Mouse (Mus musculus): ENCODE results near the gene Cyp27a1. TPM values are rescaled to one million over a fixed set of nuclear protein-coding genes. Genes with fewer than 3 reads are reported as not detected.
A peak's percentile ranks its signal among the peaks of the same experiment; 100 is the strongest.

The Cyp27a1 gene
- total RNA-seq, 2 experiments from 2014 or later, result 10.7 to 11.0 TPM

DNA sequence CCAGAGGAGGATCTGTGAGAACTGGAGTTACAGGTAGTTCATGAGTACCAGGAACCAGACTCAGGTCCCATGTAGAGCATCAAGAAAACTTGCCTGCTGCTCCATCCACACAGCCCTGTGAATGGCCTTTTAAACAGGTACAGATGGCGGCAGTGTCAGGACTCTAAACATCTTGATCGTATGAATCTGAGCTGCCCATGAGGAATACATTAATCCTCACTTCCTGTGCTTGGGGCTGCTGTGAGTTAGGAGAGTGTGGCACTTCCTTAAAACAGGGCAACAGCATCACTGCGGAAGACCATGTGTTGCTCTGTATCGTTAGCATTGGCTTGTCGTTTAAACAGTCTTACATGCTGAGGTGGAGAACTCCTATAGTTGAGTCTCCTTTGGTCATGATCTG is 2.1 kb downstream of the Cyp27a1 start:
- intact Hi-C loops (cut with DNase I), result no loop called here
- DNase-seq, result no peak

DNA sequence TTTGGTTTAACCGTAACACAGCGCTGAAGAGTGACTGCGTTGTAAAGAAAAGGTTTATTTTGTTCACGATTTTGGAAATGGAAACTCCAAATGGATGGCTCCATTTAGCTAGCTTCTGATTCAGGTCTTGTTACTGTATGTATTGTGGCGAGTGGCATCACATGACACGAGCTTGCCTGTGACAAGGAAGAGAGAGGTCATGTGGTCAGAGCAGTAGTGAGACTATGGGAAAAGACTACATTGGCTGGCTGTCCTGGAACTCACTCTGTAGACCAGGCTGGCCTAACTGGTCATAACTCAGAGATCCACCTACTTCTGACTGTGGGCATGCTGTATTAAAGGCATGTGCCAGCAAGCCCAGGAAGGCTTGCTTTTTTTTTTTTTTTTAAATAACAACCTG is 2.5 kb downstream of the Cyp27a1 start:
- intact Hi-C loops (cut with DNase I), result no loop called here
- DNase-seq, result no peak

DNA sequence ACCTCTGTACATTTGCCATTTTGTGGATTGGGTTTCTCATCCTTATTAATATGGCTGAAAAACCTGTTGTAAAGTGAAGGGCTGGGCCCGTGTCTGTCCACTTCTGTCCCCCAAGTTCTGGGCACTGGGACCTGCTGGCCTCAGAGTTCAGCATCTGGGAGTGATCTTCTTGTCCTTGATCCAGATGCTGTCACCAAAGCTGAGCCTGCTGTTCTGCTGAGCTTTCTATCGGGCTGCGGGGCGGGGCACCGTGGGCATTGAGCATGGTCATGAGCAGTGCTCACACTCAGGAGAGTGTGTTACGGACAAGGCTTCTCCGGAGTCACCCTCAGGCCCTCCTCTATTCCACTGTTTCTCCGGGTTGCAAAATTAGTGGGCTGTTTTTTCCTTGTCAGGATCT is 4.7 kb downstream of the Cyp27a1 start:
- intact Hi-C loops (cut with DNase I), result no loop called here
- DNase-seq, result no peak

- intact Hi-C loops (cut with DNase I), result no loop called here
- DNase-seq, result no peak
Measured at GRCm38 (mm10) chr1:74719281-74719680, 5.9 kb downstream of the Cyp27a1 start.

DNA sequence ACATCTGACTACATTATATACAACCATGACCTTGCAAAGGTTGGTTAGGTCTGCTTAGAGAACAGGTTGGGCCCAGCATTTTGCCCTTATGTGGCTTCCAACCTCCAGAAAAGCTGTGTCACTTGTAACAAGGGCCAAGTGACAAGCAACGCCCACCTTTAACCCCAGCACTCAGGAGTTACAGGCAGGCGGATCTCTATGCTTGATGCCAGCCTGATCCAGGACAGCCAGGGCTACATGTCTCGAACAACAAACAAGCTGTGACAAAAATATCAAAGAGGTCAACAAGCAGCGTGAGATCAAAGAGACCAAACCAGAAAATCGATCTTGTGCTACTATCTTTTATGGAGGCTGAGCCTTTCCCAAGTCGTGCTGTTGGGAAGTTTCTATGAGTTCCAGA is 8.3 kb downstream of the Cyp27a1 start:
- intact Hi-C loops (cut with DNase I), result no loop called here
- DNase-seq, result no peak

GRCm38 (mm10) chr1:74723748-74724147 is 10.4 kb downstream of the Cyp27a1 start:
- intact Hi-C loops (cut with DNase I), result no loop called here
- peak in 1 of 2 experiments; percentile 36 for DNase-seq

DNA sequence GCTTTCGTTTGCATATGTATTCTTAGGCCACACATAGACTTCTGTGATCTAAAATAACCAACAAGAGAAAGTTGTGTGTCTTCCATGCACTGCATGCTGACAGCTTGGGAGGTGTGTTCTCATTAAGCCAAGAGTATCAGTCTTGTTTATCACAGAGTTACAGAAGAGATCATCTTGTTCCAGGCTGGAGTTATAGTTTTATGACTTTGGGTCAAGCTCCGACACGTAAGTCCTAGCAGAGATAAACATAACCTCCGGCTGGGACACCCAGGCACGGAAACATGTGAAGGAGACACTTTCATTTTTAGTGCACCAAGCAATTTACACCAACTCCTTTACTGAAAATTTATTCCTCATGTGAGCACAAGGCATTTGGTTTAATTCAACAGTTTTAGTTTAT is 12.7 kb downstream of the Cyp27a1 start:
- DNase-seq, result no peak
- intact Hi-C loops (cut with DNase I), result no loop called here

- DNase-seq, result no peak
- intact Hi-C loops (cut with DNase I), result no loop called here
Measured at GRCm38 (mm10) chr1:74726674-74727073, 13.3 kb downstream of the Cyp27a1 start.

GRCm38 (mm10) chr1:74728446-74728845 is 15.1 kb downstream of the Cyp27a1 start:
- intact Hi-C loops (cut with DNase I), result no loop called here
- no peak for DNase-seq

DNA sequence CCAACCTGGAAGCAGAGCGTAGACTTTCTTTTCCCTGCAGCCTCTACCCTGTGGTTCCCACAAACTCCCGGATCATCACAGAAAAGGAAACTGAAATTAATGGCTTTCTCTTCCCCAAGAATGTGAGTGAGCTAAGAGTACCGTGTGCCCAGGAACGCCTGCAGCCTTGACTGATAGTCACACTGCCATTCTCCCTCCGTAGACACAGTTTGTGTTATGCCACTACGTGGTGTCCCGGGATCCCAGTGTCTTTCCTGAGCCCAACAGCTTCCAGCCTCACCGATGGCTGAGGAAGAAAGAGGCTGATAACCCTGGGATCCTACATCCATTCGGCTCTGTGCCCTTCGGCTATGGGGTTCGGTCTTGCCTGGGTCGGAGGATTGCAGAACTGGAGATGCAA is 23.6 kb downstream of the Cyp27a1 start:
- DNase-seq, result no peak

DNA sequence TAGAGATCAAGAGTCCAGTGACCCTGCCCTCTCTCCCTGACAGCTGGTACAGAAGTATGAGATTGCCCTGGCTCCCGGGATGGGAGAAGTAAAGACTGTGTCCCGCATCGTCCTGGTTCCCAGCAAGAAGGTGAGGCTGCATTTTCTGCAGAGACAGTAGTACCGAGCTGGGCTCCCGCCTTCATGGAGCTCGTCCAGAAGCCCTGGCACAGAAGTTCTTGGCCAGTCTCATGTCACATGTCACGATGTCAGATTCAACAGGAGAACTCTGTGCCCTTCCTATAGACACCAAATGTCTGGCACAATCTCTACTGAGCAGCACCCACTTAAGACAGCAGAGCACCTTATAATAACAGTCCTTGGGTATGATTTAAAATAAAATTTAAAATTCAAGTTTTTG is 24.1 kb downstream of the Cyp27a1 start:
- intact Hi-C loops (cut with DNase I), result no loop called here
- DNase-seq, result peak; percentile 24 to 26

More for the DNA sequence above, 23.6 kb downstream of the Cyp27a1 start:
- intact Hi-C loops (cut with DNase I), result no loop called here

- peak; percentile 50 to 58 for DNase-seq
Measured at GRCm38 (mm10) chr1:74740846-74741245, 27.5 kb downstream of the Cyp27a1 start.

DNA sequence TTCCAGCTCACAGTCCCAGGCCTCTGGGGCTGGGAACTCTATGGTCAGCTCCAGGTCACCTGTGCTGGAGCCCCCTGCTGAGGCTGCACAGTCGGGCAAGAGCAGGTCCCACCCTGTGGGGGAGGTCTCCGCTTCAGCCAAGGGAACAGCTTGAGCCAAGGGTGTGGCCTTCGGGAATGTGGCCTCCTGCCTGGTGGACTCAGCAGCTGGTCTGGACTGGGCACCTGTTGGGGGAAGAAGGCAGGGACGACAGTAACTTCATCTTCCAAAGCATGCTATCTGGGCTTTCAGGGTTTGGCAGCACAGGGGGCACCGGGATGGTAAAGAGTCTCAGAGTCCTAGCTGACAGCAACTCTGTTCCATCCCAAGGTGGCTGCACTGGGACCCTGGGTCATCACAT is 34.0 kb downstream of the Cyp27a1 start:
- DNase-seq, result no peak
- intact Hi-C loops (cut with DNase I), result no loop called here

More at GRCm38 (mm10) chr1:74740846-74741245, 27.5 kb downstream of the Cyp27a1 start:
- intact Hi-C loops (cut with DNase I), result no loop called here

DNA sequence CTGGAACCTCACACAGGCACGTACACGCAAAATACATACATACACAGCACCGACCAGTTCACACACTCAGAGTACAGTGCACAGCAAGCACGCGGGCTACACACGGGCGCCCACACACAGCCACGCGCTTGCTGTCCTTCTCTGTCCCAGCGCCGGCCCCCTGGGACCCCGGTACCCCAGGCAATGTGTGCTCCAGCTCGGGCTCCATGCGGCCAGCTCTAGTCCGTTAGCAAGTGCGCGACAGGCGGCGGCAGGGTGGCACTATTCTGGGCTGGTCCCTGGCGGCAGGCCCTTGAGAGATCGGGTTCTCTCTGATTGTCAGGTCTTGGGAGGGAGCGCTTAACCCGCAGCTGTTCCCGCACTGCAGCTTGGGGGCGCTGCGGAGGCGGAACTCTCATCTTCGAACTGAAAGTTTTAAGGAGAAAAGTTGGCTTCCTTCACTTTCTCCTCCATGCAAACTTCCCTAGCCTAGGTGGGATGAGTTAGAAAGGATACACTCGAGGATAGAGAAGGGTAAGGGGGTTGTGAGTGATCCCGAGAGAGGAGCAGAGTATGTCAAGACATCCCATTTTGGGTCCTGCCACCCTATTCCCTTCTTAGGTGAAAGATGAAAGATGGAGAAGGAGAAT is 35.4 kb downstream of the Cyp27a1 start, which contains the start of gene Prkag3:
Prkag3 (minus strand) TSS at position 579 of the 629 bp plus-strand sequence.
- DNase-seq, result peak; percentile 83 to 89
- intact Hi-C loops (cut with DNase I), result no loop called here

DNA sequence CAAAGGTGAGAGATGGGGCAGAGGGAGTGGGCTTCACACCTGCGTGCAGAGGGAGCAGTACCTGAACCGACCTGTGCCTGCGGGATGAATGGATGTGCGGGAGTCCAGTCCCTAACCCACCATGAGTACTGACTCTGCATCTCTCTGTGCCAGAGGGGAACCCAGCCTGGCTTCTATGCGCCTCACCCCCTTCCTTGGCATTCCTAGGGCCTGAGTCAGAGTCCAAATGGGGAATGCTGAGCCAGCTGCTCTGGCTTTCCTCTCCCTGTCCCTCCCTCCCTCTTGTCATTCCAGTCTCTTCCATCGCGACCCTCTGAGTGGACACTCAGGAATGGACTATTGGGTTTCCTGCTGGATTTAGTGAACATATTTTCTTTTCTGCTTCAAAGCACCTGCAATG is 35.9 kb downstream of the Cyp27a1 start:
- intact Hi-C loops (cut with DNase I), result no loop called here
- peak; percentile 85 to 86 for DNase-seq

GRCm38 (mm10) chr1:74750683-74751082 is 37.3 kb downstream of the Cyp27a1 start:
- intact Hi-C loops (cut with DNase I), result no loop called here
- DNase-seq, result peak in 1 of 2 experiments; percentile 34

DNA sequence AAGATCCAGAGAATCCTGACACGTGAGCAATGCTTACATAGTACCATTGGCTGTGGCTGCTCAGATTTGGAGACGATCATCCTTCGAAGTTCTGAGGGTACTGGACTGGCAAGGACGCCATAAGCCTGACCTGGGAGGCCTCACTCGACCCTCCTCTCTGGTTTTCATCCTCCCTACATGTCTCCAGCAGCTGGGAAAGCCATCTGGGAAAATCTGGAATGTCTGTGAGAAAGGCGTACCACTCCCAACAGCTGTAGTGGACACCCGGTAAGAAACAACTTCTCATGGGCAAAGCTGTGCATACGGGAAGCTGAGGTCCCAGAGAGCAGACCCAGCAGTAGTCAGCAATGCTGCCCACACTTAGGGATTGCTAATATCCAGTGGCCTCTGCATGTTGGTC is 38.8 kb downstream of the Cyp27a1 start:
- no peak for DNase-seq
- intact Hi-C loops (cut with DNase I), result no loop called here

GRCm38 (mm10) chr1:74752833-74753232 is 39.5 kb downstream of the Cyp27a1 start:
- DNase-seq, result no peak

GRCm38 (mm10) chr1:74753266-74753974 is 40.0 kb downstream of the Cyp27a1 start:
- intact Hi-C loops (cut with DNase I), result no loop called here

More at GRCm38 (mm10) chr1:74752833-74753232, 39.5 kb downstream of the Cyp27a1 start:
- intact Hi-C loops (cut with DNase I), result no loop called here

DNA sequence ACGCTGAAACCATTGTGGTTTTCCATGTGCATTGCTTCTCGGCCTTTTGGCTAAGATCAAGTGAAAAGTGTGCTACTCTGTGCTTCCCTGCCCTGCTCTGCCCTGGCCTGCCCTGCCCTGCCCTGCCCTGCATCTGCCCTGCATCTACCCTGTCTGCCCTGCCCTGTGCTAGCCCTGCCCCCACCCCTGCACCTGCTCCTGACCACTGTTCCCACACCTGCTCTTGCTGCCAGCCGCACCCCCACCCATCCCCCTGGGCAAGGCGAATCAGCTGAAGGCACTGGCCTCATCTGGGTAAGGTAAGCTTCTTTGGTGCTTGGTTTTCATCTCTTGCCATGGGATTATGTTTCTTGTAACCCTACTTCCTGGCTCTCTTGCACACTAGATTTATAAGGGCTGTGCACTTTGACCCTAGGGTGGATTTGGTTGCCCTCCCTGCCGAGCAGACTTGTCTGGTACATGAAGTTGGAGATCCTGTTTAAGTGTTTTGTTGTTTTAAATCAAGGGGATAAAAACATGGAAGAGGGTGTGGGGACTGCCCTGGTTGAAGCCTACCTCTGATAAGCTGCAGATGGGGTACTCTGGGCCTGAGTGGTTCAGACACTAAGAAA is 40.9 kb downstream of the Cyp27a1 start:
- intact Hi-C loops (cut with DNase I), result no loop called here
- no peak for DNase-seq

More at GRCm38 (mm10) chr1:74753266-74753974, 40.0 kb downstream of the Cyp27a1 start:
- no peak for DNase-seq

DNA sequence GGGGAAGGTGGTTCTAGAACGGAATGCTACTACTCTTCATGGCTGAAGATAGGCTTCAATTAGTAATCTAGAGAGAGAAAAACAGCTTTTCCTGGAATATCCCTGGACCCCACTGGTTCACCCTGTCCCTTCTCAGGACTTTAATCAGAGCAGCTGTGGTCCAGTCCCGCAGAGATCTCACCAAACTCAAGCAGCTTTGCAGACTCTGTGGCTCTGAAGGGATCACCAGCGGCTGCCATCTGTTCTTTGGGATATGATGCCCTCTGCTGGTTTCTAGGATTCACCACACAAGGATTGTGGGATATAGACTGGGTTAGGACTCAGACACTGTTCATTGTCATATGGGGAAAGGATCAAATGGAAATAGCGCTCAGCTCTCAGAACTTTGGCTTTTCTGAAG is 46.4 kb downstream of the Cyp27a1 start:
- DNase-seq, result peak; percentile 72 to 75
- intact Hi-C loops (cut with DNase I), result loop anchor here (1.0 to 5.0 kb wide), 2 partner anchors 115 to 297 kb away; no protein-coding TSS in a partner anchor

DNA sequence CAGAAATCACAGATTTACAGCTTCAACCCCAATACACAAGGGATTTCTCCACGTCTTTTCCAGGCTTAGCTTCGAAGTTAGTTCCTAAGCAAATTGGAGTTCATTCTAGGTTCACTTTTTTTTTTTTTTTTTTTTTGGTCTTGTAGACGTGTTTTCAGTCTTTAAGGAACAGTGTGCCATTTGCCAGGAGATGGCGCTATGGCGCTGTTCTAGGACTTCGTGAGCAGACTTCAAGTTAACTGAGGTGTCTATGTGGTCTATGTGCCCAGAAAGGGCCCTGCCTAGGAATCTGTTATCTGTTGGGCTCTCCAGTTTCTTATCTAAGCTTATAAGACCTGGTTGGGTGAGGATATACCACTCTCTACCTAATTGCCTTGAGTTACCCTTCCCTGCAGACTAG is 49.7 kb downstream of the Cyp27a1 start:
- DNase-seq, result peak; percentile 71 to 85
- intact Hi-C loops (cut with DNase I), result loop anchor here (1.0 kb wide), 1 partner anchor 45 kb away; no protein-coding TSS in a partner anchor

All from heart, postnatal 10 days (tissue).